Mouse (Mus musculus) 416B (cell line): Measurements from ENCODE around the gene Asgr1.
"Not testable (repeated sequence)": the region's sequence is repeated elsewhere in the genome, so short reads cannot be mapped to it uniquely, and the experiment has no call there.

Source experiments
- DNase-seq: peaks from one replicate; pipeline ENCODE4 v3.0.0; 2011; ENCODE audit warnings: low read depth

Asgr1 gene

GRCm38 (mm10) chr11:70053898-70054570 is at the start of gene Asgr1:
TSS of gene Asgr1 (plus strand) at chr11:70054085.
- DNase-seq, result no peak

- peak; percentile 69 for DNase-seq
Measured at GRCm38 (mm10) chr11:70005521-70005920, 48.4 kb upstream of the Asgr1 start.

- no peak for DNase-seq
Measured at GRCm38 (mm10) chr11:70010033-70010432, 43.9 kb upstream of the Asgr1 start.

GRCm38 (mm10) chr11:70010548-70010947 is 43.3 kb upstream of the Asgr1 start:
- no peak for DNase-seq

DNA sequence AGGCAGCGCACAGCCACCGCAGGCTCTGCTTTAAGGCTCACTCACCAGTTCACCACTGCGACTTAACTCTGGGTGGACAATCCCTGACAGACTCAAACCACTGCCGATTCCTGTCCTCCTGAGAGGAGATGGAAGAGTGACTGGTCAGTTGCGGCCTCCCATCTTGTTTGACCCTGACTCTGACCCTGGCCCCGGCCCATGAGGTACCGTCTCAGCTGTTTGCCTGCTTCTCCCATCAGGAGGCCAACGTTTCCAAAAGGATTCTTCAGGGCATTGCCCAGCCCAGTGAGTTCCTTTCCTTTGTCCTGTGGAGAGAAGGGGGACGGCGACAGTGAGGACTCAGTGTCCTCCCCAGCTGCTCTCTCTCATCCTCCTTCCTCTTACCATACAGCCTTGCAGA is 42.9 kb upstream of the Asgr1 start:
- DNase-seq, result no peak

DNA sequence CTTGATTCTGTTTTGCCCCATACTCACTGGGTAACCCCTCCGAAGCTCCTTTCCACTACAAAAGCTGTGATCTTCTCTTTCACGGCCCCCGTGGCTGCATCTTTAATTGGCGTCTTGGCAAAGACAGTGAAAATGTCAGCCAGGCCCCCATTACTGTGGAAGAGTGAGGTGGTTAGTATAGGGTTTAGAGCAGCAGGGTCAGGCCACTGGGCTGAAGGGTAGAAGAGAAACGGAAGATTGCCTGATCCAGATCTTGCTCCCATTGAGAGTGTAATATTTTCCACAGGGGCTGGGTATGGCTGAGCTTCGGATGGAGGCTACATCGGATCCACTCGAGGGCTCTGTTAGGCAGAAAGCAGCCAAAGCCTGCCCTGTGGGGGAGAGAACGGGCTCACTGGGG is 41.0 kb upstream of the Asgr1 start:
- DNase-seq, result no peak

DNA sequence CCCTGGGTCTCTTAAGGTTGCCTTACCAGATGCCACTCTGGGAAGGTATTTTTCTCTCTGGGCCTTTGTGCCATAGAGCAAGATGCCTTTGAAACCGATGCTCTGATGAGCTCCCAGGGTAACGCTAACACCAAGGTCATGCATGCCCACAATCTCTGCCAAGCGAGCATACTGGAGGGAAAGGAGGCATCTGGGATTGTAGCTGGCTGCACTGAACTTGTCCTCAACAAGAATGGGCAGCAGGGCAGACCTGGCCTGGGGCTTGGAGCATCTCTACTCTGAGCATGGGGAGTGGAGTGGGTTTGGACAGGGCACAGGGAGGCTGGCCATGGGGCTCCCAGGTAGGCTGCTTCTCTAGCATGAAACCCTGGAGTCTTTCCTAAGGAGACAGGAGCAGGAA is 40.5 kb upstream of the Asgr1 start:
- DNase-seq, result no peak

DNA sequence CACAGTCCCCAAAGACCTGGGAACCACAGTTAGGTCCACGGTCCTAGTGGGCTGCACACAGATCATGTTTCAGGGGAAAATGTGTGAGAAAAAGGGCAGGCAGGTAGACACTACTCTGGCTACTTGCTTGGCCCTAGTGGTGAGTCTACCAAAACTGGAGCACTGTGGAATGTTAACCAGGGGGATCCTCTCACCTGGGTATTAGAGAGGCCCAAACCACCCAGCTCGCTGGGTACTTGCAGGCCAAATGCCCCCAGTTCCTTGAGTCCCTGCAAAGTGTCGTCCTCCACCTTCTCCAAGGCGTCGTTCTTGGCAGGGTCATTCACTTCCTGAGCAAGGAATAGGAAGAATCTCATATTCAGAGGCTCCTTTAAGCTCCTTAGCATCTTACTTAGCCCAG is 39.8 kb upstream of the Asgr1 start:
- DNase-seq, result no peak

GRCm38 (mm10) chr11:70014880-70015558 is 38.9 kb upstream of the Asgr1 start, which contains the start of gene Acadvl:
TSS of gene Acadvl (minus strand) at chr11:70015411.
- DNase-seq, result peak; percentile 91

- DNase-seq, result peak; percentile 42
Measured at GRCm38 (mm10) chr11:70015677-70016076, 38.2 kb upstream of the Asgr1 start.

DNA sequence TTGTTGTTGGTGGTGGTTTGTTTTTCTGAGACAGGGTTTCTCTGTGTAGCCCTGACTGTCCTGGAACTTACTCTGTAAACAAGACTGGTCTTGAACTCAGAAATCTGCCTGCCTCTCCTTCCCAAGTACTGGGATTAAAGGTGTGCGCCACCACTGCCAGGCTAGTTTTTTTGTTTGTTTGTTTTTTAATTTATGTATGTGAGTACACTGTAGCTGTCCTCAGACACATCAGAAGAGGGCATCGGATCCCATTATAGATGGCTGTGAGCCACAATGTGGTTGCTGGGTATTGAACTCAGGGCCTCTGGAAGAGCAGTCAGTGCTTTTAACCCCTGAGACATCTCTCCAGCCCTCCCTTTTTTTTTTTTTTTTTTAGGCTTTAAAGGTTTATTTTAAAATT is 37.7 kb upstream of the Asgr1 start:
- not testable (repeated sequence) for DNase-seq

GRCm38 (mm10) chr11:70016669-70017068 is 37.2 kb upstream of the Asgr1 start, which contains the start of gene Dlg4:
TSS of gene Dlg4 (plus strand) at chr11:70016942.
- no peak for DNase-seq

DNA sequence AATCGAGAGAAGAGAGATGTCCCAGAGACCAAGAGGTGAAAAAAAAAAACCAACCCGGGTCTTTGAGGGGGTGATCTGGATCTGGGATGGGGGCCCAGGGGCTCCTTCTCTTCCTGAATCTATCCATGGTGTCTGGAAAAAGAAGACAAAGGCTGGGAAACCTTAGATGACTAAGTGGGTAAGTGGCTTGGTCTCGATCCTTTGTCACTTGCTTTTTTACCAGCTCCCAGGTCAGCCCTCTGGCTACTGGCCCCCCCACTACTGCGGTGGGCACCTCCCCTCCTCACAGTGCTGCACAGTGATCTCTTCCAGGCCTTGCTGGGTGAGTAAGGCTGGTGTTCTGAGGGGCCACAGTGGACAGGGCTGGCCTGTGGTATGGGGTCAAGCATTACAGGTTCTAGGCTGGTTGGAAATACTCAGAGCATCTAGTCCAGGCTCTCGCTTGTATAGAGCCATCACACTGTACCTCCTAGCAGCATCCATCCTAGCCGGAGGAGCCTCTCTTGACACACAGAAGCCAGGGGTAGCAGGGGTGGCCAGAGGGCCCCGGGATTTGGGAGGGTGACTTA is 36.6 kb upstream of the Asgr1 start:
- no peak for DNase-seq

GRCm38 (mm10) chr11:70018131-70018990 is 35.5 kb upstream of the Asgr1 start:
- peak; percentile 79 for DNase-seq

DNA sequence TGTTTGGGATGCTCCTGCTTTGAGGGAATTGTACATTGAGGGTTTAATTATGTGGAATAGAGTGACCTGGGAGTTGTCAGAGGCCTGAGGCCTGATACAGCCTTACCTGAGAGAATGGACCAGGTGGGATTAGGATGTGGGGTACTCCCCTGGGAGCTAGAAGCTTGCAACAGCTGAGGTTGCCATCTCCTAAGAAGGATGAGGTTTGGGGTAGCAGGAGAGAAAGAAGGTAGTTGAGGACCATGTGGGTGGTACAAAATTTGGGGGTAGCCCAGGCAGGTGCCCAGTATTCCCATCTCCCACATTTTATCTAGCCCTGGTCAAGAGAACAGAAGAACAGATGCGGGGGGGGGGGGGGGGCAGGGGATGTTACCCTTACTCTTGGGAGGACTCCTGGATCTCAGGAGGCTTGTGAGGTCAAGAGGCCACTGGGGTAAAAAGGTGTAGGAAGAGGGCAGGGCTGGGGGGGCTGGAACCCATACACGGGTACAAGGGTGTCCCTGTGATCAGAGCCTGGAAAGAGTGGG is 34.3 kb upstream of the Asgr1 start:
- DNase-seq, result no peak

DNA sequence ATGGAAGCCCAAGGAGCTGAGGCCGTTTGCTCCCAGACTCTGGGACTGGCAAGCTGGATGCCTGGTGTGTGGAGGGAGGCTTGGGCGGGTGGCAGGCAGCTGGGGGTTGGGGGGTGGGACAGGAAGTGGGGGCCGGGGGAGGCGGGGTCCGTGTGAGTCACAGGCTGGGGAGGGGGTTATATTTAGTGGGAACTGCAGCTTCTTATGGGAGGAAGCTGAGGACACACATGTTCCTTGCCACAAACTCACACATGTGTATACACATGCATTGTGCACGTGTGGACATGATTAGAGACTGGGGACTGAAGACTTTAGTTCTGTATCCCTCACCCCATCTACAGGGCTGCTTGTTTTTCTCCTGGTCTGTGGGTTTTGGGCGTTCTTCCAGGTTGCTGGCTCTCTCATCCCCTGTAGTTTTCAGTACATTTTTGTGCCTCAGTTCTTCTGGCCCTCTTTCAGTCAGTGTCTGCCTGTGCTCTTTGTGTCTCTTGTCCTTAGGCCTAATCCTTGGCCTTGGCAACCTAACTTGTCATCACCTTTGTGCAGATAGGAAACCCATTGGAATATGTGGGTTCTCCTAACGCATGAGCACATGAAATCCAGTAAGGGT is 33.8 kb upstream of the Asgr1 start:
- peak; percentile 81 for DNase-seq

- DNase-seq, result peak; percentile 94
Measured at GRCm38 (mm10) chr11:70020731-70021263, 33.1 kb upstream of the Asgr1 start.

- peak; percentile 98 for DNase-seq
Measured at GRCm38 (mm10) chr11:70021264-70022132, 32.4 kb upstream of the Asgr1 start.

- no peak for DNase-seq
Measured at GRCm38 (mm10) chr11:70023481-70024150, 30.3 kb upstream of the Asgr1 start.

- DNase-seq, result no peak
Measured at GRCm38 (mm10) chr11:70024151-70024514, 29.8 kb upstream of the Asgr1 start.
